Mouse (Mus musculus): ENCODE results near the gene Trpm8. TPM values are rescaled to one million over a fixed set of nuclear protein-coding genes. Genes with fewer than 3 reads are reported as not detected.

The Trpm8 gene
- polyA plus RNA-seq, 1 experiment = 0.02 TPM

DNA sequence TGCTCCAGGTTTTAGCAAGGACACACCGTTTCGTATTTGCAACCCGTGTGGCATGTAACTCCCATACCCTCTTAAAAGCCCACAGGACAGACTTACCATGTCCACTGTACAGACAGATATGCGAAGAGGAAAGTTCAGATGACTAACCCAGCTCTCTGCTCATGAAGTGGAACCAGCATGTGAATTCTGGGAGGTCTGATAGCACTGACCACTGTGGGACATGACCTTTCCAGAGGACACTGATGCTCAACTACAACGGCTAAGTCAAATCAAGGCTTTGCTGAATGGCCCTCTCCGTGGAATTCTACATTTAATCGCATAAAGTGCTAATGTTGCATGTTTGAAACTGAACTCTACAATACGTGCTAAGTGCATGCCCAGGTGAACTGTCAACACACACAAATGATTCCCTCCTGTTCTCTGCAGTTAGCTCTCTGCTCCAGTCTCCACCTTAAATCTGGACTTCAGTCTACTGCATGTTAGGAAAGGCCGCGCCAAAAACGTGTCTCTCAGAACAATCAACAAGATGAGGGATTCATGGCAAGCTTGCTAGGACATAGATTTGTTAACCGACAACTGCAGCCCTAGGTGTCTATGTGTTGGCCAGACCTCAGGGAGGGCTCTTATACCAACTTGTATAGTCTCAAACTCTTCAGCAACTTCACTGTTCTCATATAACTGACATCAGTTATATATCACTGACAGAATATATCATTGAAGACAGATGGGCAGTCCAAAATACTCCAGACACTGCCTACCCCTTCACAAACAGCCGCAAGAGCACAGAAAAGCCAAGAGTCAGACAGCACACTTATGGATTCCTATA lies 1.6 kb upstream of the Trpm8 start:
- TF ChIP-seq MYOD1 (IDR thresholded peaks at IDR 0.05; ENCODE audit: control insufficient read depth in 1 of 3, insufficient read length in 2 of 3, low read depth in 2 of 3) = no peak
- Histone ChIP-seq H3K4me3 (peak overlapping the region; percentile 44), H3K27me3 (ENCODE audit: control insufficient read depth, insufficient read depth, insufficient read length) (no peaks in the 10 kb centered on the region), H3ac (ENCODE audit: control insufficient read depth, insufficient read length) (peak overlapping the region; percentile 1), H3K79me2 (ENCODE audit: control insufficient read depth, insufficient read depth) (peaks cover 38% of the 10 kb centered on the region), H3K36me3 (ENCODE audit: control insufficient read depth, insufficient read depth) (peaks cover 25% of the 10 kb centered on the region), H3K4me2 (ENCODE audit: low read depth) (peak overlapping the region; percentile 73)

DNA sequence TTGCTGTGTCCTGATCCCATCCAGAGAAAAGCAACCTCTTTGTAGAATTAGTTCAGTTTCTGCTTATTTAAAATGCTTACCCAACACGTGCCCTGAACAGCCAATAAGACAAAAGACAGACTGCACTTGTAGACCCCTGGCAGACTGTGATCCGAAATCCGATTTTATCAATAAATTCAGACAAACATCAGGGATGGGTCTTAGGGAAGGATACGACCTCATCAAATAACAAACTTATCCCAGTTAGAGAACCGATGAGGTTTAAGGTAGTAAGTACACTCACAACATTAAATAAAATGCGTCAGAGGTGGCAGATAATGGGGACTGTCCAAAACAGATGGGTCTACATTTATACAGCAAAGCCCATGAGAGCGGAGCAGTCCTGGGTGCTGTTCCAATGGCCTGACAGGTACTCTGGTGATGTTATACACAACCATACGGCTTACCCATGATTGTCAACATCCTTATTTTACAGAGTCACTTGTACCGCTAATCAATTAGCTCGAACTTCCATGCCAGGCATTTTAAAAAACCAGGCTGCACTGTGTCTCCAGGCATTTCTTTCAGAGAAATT lies 850 bp upstream of the Trpm8 start:
- H3K4me3 ChIP-seq = peak overlapping the region; percentile 44
- TF ChIP-seq CEBPB (IDR thresholded peaks at IDR 0.05; ENCODE audit: insufficient read depth, poor library complexity, severe bottlenecking) (no peak), USF1 (IDR thresholded peaks at IDR 0.05; ENCODE audit: low read depth) (peak; percentile 82)
- no peaks in the 10 kb centered on the region for H3K27me3 ChIP-seq (ENCODE audit: control insufficient read depth, insufficient read depth, insufficient read length)
- peak overlapping the region; percentile 73 for H3K4me2 ChIP-seq (ENCODE audit: low read depth)
- peaks cover 38% of the 10 kb centered on the region for H3K79me2 ChIP-seq (ENCODE audit: control insufficient read depth, insufficient read depth)
- peaks cover 20% of the 10 kb centered on the region for H3K36me3 ChIP-seq (ENCODE audit: control insufficient read depth, insufficient read depth)
- H3ac ChIP-seq (ENCODE audit: control insufficient read depth, insufficient read length) = peak overlapping the region; percentile 1

DNA sequence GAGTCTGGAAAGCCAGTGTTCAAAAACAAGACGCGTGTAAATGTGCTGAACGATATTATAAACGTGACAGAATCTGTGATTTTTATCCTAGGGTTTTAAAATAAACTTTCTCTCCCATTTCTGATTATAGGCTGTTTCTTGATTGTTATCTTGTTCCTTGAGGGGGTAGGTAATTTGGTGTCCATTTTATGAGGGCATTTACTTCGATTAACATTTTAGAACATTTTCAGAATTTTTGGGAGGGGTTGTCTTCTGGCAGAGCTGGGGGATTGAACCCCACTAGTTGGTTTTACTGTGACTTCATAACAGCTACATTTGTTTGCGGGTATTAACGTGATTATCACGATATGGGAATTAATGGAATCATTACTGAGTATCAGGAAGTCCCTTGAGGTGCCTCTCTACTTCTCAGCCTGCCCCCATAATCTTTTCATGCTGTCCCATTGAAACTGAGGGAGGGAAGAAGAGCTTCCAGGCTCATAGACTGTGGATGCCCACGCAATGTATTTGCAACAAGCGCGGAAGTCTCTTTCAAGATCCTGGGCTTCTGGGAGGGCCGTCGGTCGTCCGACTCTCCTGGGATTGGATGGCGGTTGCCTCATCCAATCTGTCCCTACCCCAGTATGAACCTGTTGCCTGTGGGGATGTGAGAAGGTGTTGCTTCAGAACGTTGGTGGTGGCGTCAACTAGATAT lies 504 bp downstream of the Trpm8 start:
- Histone ChIP-seq H3ac (ENCODE audit: control insufficient read depth, insufficient read length) (peak overlapping the region; percentile 1), H3K4me2 (ENCODE audit: low read depth) (peak overlapping the region; percentile 57), H3K4me3 (peak overlapping the region; percentile 44), H3K27me3 (ENCODE audit: control insufficient read depth, insufficient read depth, insufficient read length) (no peaks in the 10 kb centered on the region), H3K79me2 (ENCODE audit: control insufficient read depth, insufficient read depth) (peaks cover 38% of the 10 kb centered on the region), H3K36me3 (ENCODE audit: control insufficient read depth, insufficient read depth) (peaks cover 16% of the 10 kb centered on the region)
- TF ChIP-seq E2F4 (IDR thresholded peaks at IDR 0.05; ENCODE audit: insufficient read depth) = no peak
- TF ChIP-seq USF1 (IDR thresholded peaks at IDR 0.05; ENCODE audit: low read depth) = no peak
- TF ChIP-seq POLR2AphosphoS2 (IDR thresholded peaks at IDR 0.05; ENCODE audit: insufficient read length, low read depth) = no peak
- no peak for TF ChIP-seq CEBPB (IDR thresholded peaks at IDR 0.05; ENCODE audit: insufficient read depth, poor library complexity, severe bottlenecking)

DNA sequence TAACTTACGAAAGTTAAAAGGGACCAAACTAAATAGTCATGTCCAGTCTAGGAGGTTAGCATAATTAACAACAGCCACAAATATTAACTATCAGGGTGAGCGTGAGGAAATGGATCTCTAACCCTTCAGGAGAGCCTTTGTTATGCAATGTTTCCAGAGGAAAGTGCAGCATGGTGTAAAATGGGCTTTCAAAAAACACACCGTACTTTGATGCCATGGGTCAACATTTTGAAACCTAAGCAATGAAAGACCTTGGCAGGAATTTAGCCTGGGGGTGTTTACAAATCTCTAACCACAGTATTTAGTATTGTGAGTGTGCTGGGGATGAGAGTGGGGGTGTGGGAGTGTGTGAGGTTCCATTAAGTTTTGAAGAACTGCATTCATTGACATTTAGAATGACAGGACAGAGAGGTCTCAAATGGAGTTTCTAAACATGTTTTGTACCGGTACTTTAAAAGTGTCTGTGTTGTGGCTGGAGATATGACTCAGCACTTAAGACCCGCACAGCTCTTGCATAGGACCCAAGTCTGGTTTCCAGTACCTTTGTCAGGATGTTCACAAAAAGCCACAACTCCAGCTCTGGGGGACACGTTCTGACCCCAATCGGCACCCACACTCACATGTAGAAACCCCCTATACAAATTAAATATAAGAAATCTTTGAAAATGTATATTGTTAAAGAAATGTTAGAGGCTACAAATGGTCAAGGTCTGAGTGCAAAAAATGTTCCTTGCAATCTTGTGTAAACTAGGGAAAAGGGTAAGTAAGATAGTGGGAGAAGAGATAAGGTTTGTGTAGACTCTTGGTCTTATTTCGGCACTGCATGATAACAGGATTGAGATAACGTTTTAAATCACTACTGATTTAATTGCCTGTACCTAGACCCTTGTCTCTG lies 1.9 kb downstream of the Trpm8 start:
- no peak overlapping the region for H3K4me2 ChIP-seq (ENCODE audit: low read depth)
- TF ChIP-seq MAX (IDR thresholded peaks at IDR 0.05; ENCODE audit: low read depth) (no peak), MYOD1 (IDR thresholded peaks at IDR 0.05; ENCODE audit: control insufficient read depth in 1 of 3, insufficient read length in 2 of 3, low read depth in 2 of 3) (no peak), USF1 (IDR thresholded peaks at IDR 0.05; ENCODE audit: low read depth) (no peak), POLR2AphosphoS2 (IDR thresholded peaks at IDR 0.05; ENCODE audit: insufficient read length, low read depth) (no peak), TCF12 (IDR thresholded peaks at IDR 0.05; ENCODE audit: insufficient read depth, poor library complexity, severe bottlenecking) (no peak), E2F4 (IDR thresholded peaks at IDR 0.05; ENCODE audit: insufficient read depth) (no peak), REST (IDR thresholded peaks at IDR 0.05; ENCODE audit: insufficient read depth, insufficient read length) (no peak), POLR2A (IDR thresholded peaks at IDR 0.05; ENCODE audit: insufficient read length, low read depth) (no peak), CEBPB (IDR thresholded peaks at IDR 0.05; ENCODE audit: insufficient read depth, poor library complexity, severe bottlenecking) (no peak), MYOG (IDR thresholded peaks at IDR 0.05; ENCODE audit: control insufficient read depth in 1 of 3, insufficient read depth in 1 of 3, insufficient read length in 2 of 3, low read depth in 2 of 3) (no peak), SRF (IDR thresholded peaks at IDR 0.05; ENCODE audit: control insufficient read depth, insufficient read length, low read depth) (no peak), TCF3 (IDR thresholded peaks at IDR 0.05; ENCODE audit: insufficient read length, low read depth) (no peak)
- H3K36me3 ChIP-seq (ENCODE audit: control insufficient read depth, insufficient read depth) = peaks cover 8% of the 10 kb centered on the region
- no peaks in the 10 kb centered on the region for H3K27me3 ChIP-seq (ENCODE audit: control insufficient read depth, insufficient read depth, insufficient read length)
- H3K79me2 ChIP-seq (ENCODE audit: control insufficient read depth, insufficient read depth) = peaks cover 28% of the 10 kb centered on the region
- H3K4me3 ChIP-seq = no peak overlapping the region
- H3ac ChIP-seq (ENCODE audit: control insufficient read depth, insufficient read length) = no peak overlapping the region
